In the genomic region with DNA sequence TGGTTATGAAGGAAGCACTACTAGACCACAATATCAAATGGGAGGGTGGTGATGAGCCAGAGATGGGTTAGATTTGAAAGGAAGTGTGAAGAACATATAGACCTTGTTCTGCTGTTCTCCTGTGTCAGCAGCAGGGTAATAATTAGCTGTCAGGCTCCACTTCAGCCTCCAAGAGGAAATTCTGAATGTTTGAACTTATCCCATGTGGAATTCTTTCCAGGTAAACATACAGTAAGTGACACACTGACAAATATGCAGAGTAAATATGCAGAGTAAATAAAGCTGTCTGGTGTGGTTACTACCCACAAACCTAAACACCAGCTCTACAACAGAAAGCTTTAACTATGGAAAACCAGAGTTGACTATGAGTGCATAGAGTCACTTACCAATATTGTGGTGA, we compare ENCODE assay signal across 15 mouse cellular contexts.
"Had no signal": no experiment of that assay in that cellular context is flagged by ENCODE, and none has a peak within 500 bp of the region (broad histone marks: within the 10 kb centered on the region; RNA-seq: fewer than 3 reads in every experiment).

No protein-coding gene starts in this region.

- H3K27ac ChIP-seq: neural tube, embryonic 13.5 days; neural tube, embryonic 15.5 days; stomach, embryonic 15.5 days had no signal

- H3K4me1 ChIP-seq: neural tube, embryonic 13.5 days; stomach, embryonic 15.5 days had no signal

- H3K9ac ChIP-seq: neural tube, embryonic 13.5 days; neural tube, embryonic 15.5 days; stomach, embryonic 15.5 days had no signal

- DNase-seq: retina, postnatal 1 day; right cerebral cortex, adult 18-20 months; right cerebral cortex, postnatal 14 days; right cerebral cortex, postnatal 25 days; right cerebral cortex, postnatal 4 days; spleen, adult 18-20 months; thymus, adult 18-20 months; thymus, adult 2 months; thymus, postnatal 14 days; thymus, postnatal 25 days; thymus, postnatal 36 days; thymus, postnatal 4 days had no signal

- H3K9me3 ChIP-seq: neural tube, embryonic 13.5 days; neural tube, embryonic 15.5 days; stomach, embryonic 15.5 days had no signal

- H3K36me3 ChIP-seq: stomach, embryonic 15.5 days had no signal

- H3K4me2 ChIP-seq: neural tube, embryonic 13.5 days; neural tube, embryonic 15.5 days; stomach, embryonic 15.5 days had no signal

- H3K27me3 ChIP-seq: neural tube, embryonic 13.5 days; neural tube, embryonic 15.5 days; stomach, embryonic 15.5 days had no signal

- H3K4me3 ChIP-seq: neural tube, embryonic 13.5 days; neural tube, embryonic 15.5 days; stomach, embryonic 15.5 days had no signal
